Mouse (Mus musculus): ENCODE measurements around the gene Espn.

DNA sequence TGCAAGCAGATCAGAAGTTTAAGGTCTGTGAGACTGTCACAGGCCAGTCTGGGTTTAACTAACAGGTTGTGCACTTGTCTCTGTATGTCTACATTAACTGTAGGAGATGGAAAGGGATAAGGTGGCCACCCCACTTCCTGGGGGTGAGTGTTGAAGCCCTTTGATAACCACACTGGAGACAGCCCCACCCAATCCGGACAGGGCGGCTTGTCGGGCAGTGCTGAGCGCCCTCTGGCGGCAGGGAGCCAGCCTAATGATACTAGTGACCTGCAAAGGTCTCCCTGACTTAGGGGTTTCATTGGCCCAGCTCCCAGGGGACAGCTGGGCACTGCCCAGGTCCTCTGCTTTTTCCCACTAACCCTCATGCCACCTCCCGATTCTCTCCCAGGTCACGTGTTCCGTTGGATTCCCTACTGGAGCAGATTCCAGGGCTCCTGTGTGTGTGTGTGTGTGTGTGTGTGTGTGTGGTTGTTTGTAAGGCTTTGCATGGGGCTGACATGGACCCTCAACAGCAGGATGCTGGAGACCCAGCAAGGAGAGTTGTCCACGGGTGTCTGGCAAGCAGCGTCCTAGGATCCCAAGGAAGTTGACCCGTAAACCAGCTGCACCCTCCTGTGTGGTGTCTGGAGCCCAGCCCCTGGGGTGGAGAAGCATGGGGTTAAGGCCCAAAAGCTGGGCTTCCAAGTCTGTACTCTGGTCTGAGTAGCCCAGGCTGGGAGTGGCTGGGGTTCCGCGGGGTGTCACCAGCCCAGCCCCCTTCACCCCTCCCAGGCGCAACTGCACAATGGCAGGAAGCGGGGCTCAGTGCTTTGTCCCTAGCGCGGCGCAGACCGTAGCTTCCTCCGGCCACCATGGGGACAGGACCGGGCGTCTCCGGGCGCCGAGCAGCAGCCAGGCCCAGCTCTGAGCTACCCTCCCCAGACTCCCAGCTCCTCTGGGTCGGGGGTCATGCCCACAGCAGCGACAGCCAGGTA lies 55.9 kb downstream of the Espn start:
- TF ChIP-seq TAL1 (IDR thresholded peaks at IDR 0.05; ENCODE audit: low read length) (no peak), GATA1 (IDR thresholded peaks at IDR 0.05; ENCODE audit: low read length) (peak; percentile 37; the same call in 1 of the 2 replicates)

All from erythroblast, embryonic 14.5 days (primary cell).